Mouse (Mus musculus) midbrain, embryonic 14.5 days (tissue): ENCODE data around the gene Frzb. TPM values are rescaled to one million over a fixed set of nuclear protein-coding genes. Genes with fewer than 3 reads are reported as not detected.
A peak's percentile ranks its signal among the peaks of the same experiment; 100 is the strongest.
"Not testable (repeated sequence)": the region's sequence is repeated elsewhere in the genome, so short reads cannot be mapped to it uniquely, and the experiment has no call there.

Experiments
- ATAC-seq: fragments of 200-750 bp; cut with Nextera tagmentation; 2 replicates; pipeline ENCODE4 v1.8.0; 2017; ENCODE audit warnings: moderate number of reproducible peaks, moderate library complexity; ENCODE audit not compliant: low FRiP score, low TSS enrichment
- DNase-seq: peaks from one replicate; pipeline ENCODE4 v3.0.0-alpha.2; 2015
- H3K27ac ChIP-seq: fragments of 300-500 bp; sonication (generic); replicated peaks from 2 replicates; pipeline ENCODE4 v1.5.1; 2014; ENCODE audit warnings: mild to moderate bottlenecking, low read depth, low read length, moderate library complexity
- H3K27me3 ChIP-seq: fragments of 300-500 bp; sonication (generic); 2 replicates; pipeline ENCODE4 v1.6.1; 2014; ENCODE audit warnings: low read length, control low read depth, mixed read lengths; ENCODE audit not compliant: control insufficient read depth, insufficient read depth
- H3K36me3 ChIP-seq: fragments of 300-500 bp; sonication (generic); 2 replicates; pipeline ENCODE4 v1.6.1; 2014; ENCODE audit warnings: low read length, control low read depth; ENCODE audit not compliant: control insufficient read depth, insufficient read depth
- H3K4me1 ChIP-seq: fragments of 300-500 bp; sonication (generic); 2 replicates; pipeline ENCODE4 v1.6.1; 2014; ENCODE audit warnings: mild to moderate bottlenecking, antibody characterized with exemption, low read length, control low read depth; ENCODE audit not compliant: control insufficient read depth, insufficient read depth
- H3K4me2 ChIP-seq: fragments of 300-500 bp; sonication (generic); 2 replicates; pipeline ENCODE4 v1.6.1; 2014; ENCODE audit warnings: mild to moderate bottlenecking, low read length, moderate library complexity
- H3K4me3 ChIP-seq: fragments of 300-500 bp; sonication (generic); replicated peaks from 2 replicates; pipeline ENCODE4 v1.5.1; 2014; ENCODE audit warnings: low read depth, low read length
- H3K9ac ChIP-seq: fragments of 300-500 bp; sonication (generic); replicated peaks from 2 replicates; pipeline ENCODE4 v1.6.1; 2014; ENCODE audit warnings: mild to moderate bottlenecking, low read length, moderate library complexity
- H3K9me3 ChIP-seq: fragments of 300-500 bp; sonication (generic); 2 replicates; pipeline ENCODE4 v1.6.1; 2016; ENCODE audit warnings: low read length, control low read depth, mixed read lengths; ENCODE audit not compliant: control insufficient read depth
- WGBS: fragments of 180-500 bp; shearing (Covaris S2); extraction: QIAGEN DNeasy Blood & Tissue Kit; methylation state at CpG from one replicate; pipeline ENCODE4 v1.1.7; 2014; 5-methylcytosine and 5-hydroxymethylcytosine counted together
- polyA plus RNA-seq: library from polyadenylated mRNA; unstranded; fragments of >200 nt; fragmentation: Nextera tagmentation; extraction: Ambion mirVana; gene quantifications from 2 replicates; pipeline ENCODE4 v1.2.1, GENCODE M21; 2014

Frzb gene
- 0.84 and 2.2 TPM in 2 replicates for polyA plus RNA-seq

DNA sequence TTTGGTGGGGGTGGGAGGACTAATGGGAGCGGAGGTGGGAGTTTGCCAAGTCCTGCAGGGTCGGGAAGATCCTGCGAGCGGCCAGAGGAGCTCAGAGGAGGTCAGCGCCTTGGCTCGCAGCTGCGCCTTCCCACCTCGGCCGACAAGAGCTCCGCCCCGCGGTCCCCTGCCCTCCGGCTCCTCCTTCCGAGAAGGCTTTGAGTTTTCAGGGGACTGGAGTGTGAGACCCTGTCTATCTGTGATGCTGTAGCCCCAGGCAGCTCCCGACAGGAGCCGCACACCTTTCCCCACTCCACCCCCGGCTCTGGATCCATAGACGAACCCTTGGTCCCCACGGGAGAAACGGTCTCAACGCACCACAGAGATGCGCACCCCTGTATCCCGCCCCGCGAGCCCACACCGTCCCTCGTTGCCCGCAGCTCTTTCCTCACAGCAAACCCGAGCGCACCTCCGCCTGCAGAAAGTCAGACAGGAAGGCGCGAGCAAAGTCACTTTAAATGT lies at the start of gene Frzb:
Frzb (minus strand) TSS at position 335 of the 501 bp plus-strand sequence.
- H3K36me3 ChIP-seq: no peaks in the 10 kb centered on the region
- under 1% methylated on average over 33 of the region's 33 CpGs for WGBS
- peak; percentile 72 for DNase-seq
- peaks cover 5% of the 10 kb centered on the region; the same call in 1 of the 2 replicates for H3K9me3 ChIP-seq
- ATAC-seq: peak; percentile 73
- H3K27me3 ChIP-seq: peaks cover 25% of the 10 kb centered on the region
- H3K4me2 ChIP-seq: peak within 1 kb of the TSS; percentile 100
- H3K4me1 ChIP-seq: no peaks in the 10 kb centered on the region
- no peak within 1 kb of the TSS for H3K27ac ChIP-seq
- H3K4me3 ChIP-seq: peak within 1 kb of the TSS; percentile 63
- H3K9ac ChIP-seq: peak within 1 kb of the TSS; percentile 57

DNA sequence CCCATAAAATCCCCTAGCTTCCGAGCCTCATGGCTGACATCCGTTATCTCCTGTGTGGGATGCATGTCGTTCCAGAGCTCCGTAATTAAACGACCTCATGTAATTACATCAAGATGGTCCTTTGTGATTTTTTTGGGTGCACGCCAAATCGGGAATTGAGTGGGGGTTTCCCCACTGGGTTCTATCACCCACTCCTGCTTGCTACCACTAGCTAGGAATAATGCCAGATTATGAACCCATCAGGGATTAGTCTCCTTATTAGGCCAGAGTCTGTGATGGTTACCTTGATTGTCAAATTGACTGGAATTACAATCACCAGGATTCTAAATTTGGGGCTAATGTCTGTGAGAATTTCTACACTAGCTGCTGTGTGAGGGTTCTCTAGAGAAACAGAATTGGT lies 47.9 kb upstream of the Frzb start:
- DNase-seq: peak; percentile 8
- H3K4me2 ChIP-seq, H3K27me3 ChIP-seq, H3K4me1 ChIP-seq, H3K27ac ChIP-seq, H3K9me3 ChIP-seq, H3K9ac ChIP-seq, ATAC-seq, H3K4me3 ChIP-seq: not testable (repeated sequence)
- 69% methylated on average over 7 of the region's 7 CpGs for WGBS
- peaks cover 12% of the 10 kb centered on the region; the same call in 1 of the 2 replicates for H3K36me3 ChIP-seq

- Histone ChIP-seq H3K4me1 (no peaks in the 10 kb centered on the region), H3K4me3 (no peak overlapping the region), H3K36me3 (no peaks in the 10 kb centered on the region), H3K9me3 (no peaks in the 10 kb centered on the region), H3K4me2 (no peak overlapping the region), H3K27me3 (no peaks in the 10 kb centered on the region), H3K27ac (no peak overlapping the region), H3K9ac (no peak overlapping the region)
- no peak for ATAC-seq
- DNase-seq: no peak
- WGBS: 69% methylated on average over 5 of the region's 5 CpGs
Observed at GRCm38 (mm10) chr2:80486851-80487250, 39.4 kb upstream of the Frzb start.

- DNase-seq (no peak), ATAC-seq (no peak)
- Histone ChIP-seq H3K4me2 (no peak overlapping the region), H3K4me1 (no peaks in the 10 kb centered on the region), H3K36me3 (no peaks in the 10 kb centered on the region), H3K9ac (no peak overlapping the region), H3K9me3 (no peaks in the 10 kb centered on the region), H3K27ac (no peak overlapping the region), H3K27me3 (no peaks in the 10 kb centered on the region), H3K4me3 (no peak overlapping the region)
- 94% methylated on average over 5 of the region's 5 CpGs for WGBS
Observed at GRCm38 (mm10) chr2:80484951-80485350, 37.5 kb upstream of the Frzb start.

GRCm38 (mm10) chr2:80475831-80476230 lies 28.4 kb upstream of the Frzb start:
- Histone ChIP-seq H3K9ac (no peak overlapping the region), H3K27me3 (no peaks in the 10 kb centered on the region), H3K4me3 (no peak overlapping the region), H3K27ac (no peak overlapping the region), H3K36me3 (no peaks in the 10 kb centered on the region), H3K9me3 (no peaks in the 10 kb centered on the region), H3K4me1 (no peaks in the 10 kb centered on the region), H3K4me2 (no peak overlapping the region)
- ATAC-seq: no peak
- no peak for DNase-seq
- 58% methylated on average over 1 of the region's 1 CpGs for WGBS

GRCm38 (mm10) chr2:80474247-80474796 lies 26.9 kb upstream of the Frzb start:
- WGBS: 82% methylated on average over 5 of the region's 5 CpGs
- no peaks in the 10 kb centered on the region for H3K9me3 ChIP-seq

GRCm38 (mm10) chr2:80465991-80466821 lies 18.8 kb upstream of the Frzb start:
- no peak overlapping the region for H3K9ac ChIP-seq
- DNase-seq: no peak

More at GRCm38 (mm10) chr2:80474247-80474796, 26.9 kb upstream of the Frzb start:
- DNase-seq (no peak), ATAC-seq (no peak)
- H3K4me1 ChIP-seq: no peaks in the 10 kb centered on the region
- no peak overlapping the region for H3K9ac ChIP-seq
- no peak overlapping the region for H3K4me3 ChIP-seq
- H3K27ac ChIP-seq: no peak overlapping the region
- no peak overlapping the region for H3K4me2 ChIP-seq
- no peaks in the 10 kb centered on the region for H3K36me3 ChIP-seq
- H3K27me3 ChIP-seq: no peaks in the 10 kb centered on the region

DNA sequence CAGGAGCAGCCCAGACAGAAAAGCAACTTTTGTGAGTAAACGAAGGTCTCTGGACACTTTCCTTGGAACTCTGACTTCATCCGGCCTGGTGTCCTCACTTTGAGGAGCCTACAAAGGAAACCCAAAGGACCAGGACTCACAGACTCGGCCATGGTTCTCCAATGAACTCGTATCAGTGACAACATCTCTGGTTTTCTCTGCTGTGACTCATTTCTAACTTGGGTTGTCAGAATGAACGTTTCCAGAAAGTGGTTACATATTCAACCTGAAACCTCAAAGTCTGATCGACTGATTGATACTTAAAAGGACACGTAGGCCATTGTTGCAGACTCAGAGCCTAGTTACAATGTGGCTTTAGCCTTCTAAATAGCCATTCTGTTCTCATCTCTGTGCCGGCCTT lies 14.4 kb upstream of the Frzb start:
- ATAC-seq (no peak), DNase-seq (no peak)
- no peaks in the 10 kb centered on the region for H3K36me3 ChIP-seq
- no peaks in the 10 kb centered on the region for H3K9me3 ChIP-seq
- no peak overlapping the region for H3K27ac ChIP-seq
- no peak overlapping the region for H3K4me2 ChIP-seq
- no peaks in the 10 kb centered on the region for H3K4me1 ChIP-seq
- WGBS: 57% methylated on average over 8 of the region's 8 CpGs
- H3K9ac ChIP-seq: no peak overlapping the region
- H3K4me3 ChIP-seq: no peak overlapping the region
- H3K27me3 ChIP-seq: no peaks in the 10 kb centered on the region

More at GRCm38 (mm10) chr2:80465991-80466821, 18.8 kb upstream of the Frzb start:
- no peak overlapping the region for H3K27ac ChIP-seq
- H3K36me3 ChIP-seq: no peaks in the 10 kb centered on the region
- H3K9me3 ChIP-seq: no peaks in the 10 kb centered on the region
- no peak for ATAC-seq
- H3K27me3 ChIP-seq: no peaks in the 10 kb centered on the region
- no peaks in the 10 kb centered on the region for H3K4me1 ChIP-seq
- H3K4me3 ChIP-seq: no peak overlapping the region
- 92% methylated on average over 16 of the region's 16 CpGs for WGBS
- H3K4me2 ChIP-seq: no peak overlapping the region
